Mouse (Mus musculus) hindbrain, postnatal 0 days (tissue): ENCODE results near the gene Sptssb. TPM values are rescaled to one million over a fixed set of nuclear protein-coding genes. Genes with fewer than 3 reads are reported as not detected.
A peak's percentile ranks its signal among the peaks of the same experiment; 100 is the strongest.

Source experiments
- ATAC-seq: fragments of 200-750 bp; cut with Nextera tagmentation; 2 replicates; pipeline ENCODE4 v1.8.0; 2017; ENCODE audit warnings: mild to moderate bottlenecking, moderate TSS enrichment, moderate library complexity
- DNase-seq: peaks from one replicate; pipeline ENCODE4 v3.0.0-alpha.2; 2015; ENCODE audit warnings: low spot score
- H3K27ac ChIP-seq: fragments of 300-500 bp; sonication (generic); 2 replicates; pipeline ENCODE4 v1.5.1; 2014; ENCODE audit warnings: mild to moderate bottlenecking
- H3K27me3 ChIP-seq: fragments of 300-500 bp; sonication (generic); 2 replicates; pipeline ENCODE4 v1.6.1; 2014; ENCODE audit warnings: low read length, mixed read lengths; ENCODE audit not compliant: insufficient read depth
- H3K36me3 ChIP-seq: fragments of 300-500 bp; sonication (generic); 2 replicates; pipeline ENCODE4 v1.6.1; 2014; ENCODE audit warnings: low read length, mixed read lengths; ENCODE audit not compliant: insufficient read depth
- H3K4me1 ChIP-seq: fragments of 300-500 bp; sonication (generic); 2 replicates; pipeline ENCODE4 v1.6.1; 2014; ENCODE audit warnings: antibody characterized with exemption, low read length, mixed read lengths; ENCODE audit not compliant: insufficient read depth
- H3K4me2 ChIP-seq: fragments of 300-500 bp; sonication (generic); 2 replicates; pipeline ENCODE4 v1.6.1; 2014; ENCODE audit warnings: low read depth, mild to moderate bottlenecking, low read length, moderate library complexity, mixed read lengths
- H3K4me3 ChIP-seq: fragments of 300-500 bp; sonication (generic); 2 replicates; pipeline ENCODE4 v1.5.1; 2014; ENCODE audit warnings: low read length
- H3K9ac ChIP-seq: fragments of 300-500 bp; sonication (generic); replicated peaks from 2 replicates; pipeline ENCODE4 v1.6.1; 2014; ENCODE audit warnings: mild to moderate bottlenecking, low read length, moderate library complexity, mixed read lengths
- H3K9me3 ChIP-seq: fragments of 300-500 bp; sonication (generic); 2 replicates; pipeline ENCODE4 v1.6.1; 2016; ENCODE audit warnings: low read length, mixed read lengths
- CTCF ChIP-seq: IDR thresholded peaks from 2 replicates; pipeline ENCODE4 v1.5.1; 2016; ENCODE audit warnings: antibody characterized with exemption, control low read depth, low read depth
- WGBS: fragments of 180-500 bp; shearing (Covaris S2); extraction: QIAGEN DNeasy Blood & Tissue Kit; methylation state at CpG from one replicate; pipeline ENCODE4 v1.1.7; 2014; 5-methylcytosine and 5-hydroxymethylcytosine counted together
- polyA plus RNA-seq: library from polyadenylated mRNA; unstranded; fragments of >200 nt; fragmentation: Nextera tagmentation; extraction: Ambion mirVana; gene quantifications from 2 replicates; pipeline ENCODE4 v1.2.1, GENCODE M21; 2015
- total RNA-seq: library from RNA; depleted of rRNA; stranded (reverse); fragments of >200 nt; gene quantifications from 2 replicates; pipeline ENCODE4 v1.2.3, GENCODE M21; 2014; rRNA removed

The Sptssb gene
- total RNA-seq, result 1.5 TPM in 2 replicates
- polyA plus RNA-seq, result 1.6 and 1.7 TPM in 2 replicates

DNA sequence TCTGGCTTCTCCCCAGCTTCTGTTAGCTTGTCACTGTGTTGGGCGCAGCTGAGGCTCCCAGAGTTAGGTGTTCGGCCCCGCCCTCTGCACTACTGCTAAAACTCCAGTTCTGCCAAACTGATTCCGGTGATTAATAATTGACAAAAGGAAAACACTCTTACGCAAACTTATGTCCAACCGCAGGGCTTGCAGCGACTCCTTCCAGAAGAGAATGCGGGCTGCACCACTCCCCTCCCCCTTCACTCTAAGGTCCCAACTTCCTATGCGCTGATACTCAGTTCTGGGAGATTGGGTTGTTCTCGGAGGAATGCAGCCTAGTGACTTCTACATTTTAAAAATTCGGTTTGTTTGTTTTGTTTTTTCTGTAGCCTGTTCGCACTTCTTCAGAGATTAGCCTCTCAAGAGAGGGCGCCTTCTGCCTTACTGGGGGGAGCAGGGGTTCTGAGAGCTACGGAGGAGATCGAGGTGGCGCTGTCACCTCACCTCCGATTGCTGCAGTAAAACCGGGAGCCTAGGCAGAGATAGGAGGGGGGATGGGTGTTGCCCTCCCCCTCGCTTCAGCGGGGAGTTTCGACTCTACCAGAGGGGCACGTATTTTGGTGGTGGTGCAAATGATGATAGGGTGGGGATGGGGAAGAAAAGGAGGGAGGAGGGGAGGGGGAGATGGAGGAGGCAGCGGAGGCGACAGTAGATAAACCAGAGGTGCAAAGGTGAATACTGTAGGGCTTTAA is at the start of gene Sptssb:
TSS of gene Sptssb (minus strand) at position 83 of the 731 bp plus-strand sequence.
- under 1% methylated on average over 24 of the region's 24 CpGs for WGBS
- Histone ChIP-seq H3K4me2 (peak within 1 kb of the TSS; percentile 98), H3K27me3 (no peaks in the 10 kb centered on the region), H3K36me3 (no peaks in the 10 kb centered on the region), H3K9me3 (no peaks in the 10 kb centered on the region), H3K4me3 (peak within 1 kb of the TSS; percentile 49), H3K9ac (peak within 1 kb of the TSS; percentile 52), H3K27ac (peak within 1 kb of the TSS; percentile 13; the same call in 1 of the 2 replicates), H3K4me1 (no peaks in the 10 kb centered on the region)
- ATAC-seq, result peak; percentile 46; the same call in 1 of the 2 replicates
- peak; percentile 44 for DNase-seq
- TF ChIP-seq CTCF, result peak; percentile 37; the same call in 1 of the 2 replicates

DNA sequence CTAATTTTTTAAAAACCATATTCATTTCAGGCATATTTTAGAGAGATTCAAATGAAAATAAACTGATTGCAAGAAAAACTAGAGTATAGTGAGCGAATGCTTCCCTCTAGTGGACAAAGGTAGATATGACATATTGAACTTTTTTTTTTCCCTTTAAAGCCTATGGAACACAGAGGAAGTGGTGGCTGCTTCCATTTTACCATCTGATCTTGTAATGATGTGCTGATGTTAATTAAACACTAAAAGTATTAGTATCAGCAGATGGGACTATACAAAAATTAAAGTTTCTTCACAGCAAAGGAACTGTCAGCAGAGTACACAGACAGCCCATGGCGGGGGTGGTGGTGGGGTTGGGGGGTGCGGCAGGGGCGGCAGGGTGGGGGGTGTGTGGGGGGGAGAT is 48.3 kb upstream of the Sptssb start:
- no peaks in the 10 kb centered on the region for H3K4me1 ChIP-seq
- no peak overlapping the region for H3K9ac ChIP-seq
- H3K4me2 ChIP-seq, result no peak overlapping the region
- H3K9me3 ChIP-seq, result no peaks in the 10 kb centered on the region
- DNase-seq (peak; percentile 76), ATAC-seq (peak; percentile 36; the same call in 1 of the 2 replicates)
- 63% methylated on average over 4 of the region's 4 CpGs for WGBS
- peak; percentile 77 for TF ChIP-seq CTCF
- no peak overlapping the region for H3K4me3 ChIP-seq
- H3K36me3 ChIP-seq, result no peaks in the 10 kb centered on the region
- no peaks in the 10 kb centered on the region for H3K27me3 ChIP-seq
- H3K27ac ChIP-seq, result no peak overlapping the region

DNA sequence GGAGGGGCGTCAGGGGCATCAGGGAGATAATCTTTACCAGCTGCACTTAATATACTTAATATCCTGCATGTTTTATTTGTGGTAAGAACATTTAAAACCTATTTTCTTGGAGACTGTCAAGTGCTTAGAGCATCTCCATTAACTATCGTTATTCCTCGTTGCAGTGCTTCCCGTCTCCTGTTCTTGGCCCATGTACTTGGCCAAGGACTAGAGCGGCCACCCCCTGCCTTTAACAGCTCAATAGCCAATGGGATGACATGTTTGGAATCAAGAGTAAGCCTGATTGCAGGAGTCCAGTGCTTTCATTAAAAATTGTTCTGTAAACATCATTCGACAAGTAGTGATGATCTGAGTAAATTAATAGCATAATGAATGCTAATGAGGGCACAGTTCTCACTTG is 47.8 kb upstream of the Sptssb start:
- no peak overlapping the region for H3K4me3 ChIP-seq
- H3K27ac ChIP-seq, result no peak overlapping the region
- no peak overlapping the region for H3K9ac ChIP-seq
- H3K27me3 ChIP-seq, result no peaks in the 10 kb centered on the region
- no peaks in the 10 kb centered on the region for H3K36me3 ChIP-seq
- no peak overlapping the region; the same call in 1 of the 2 replicates for H3K4me2 ChIP-seq
- no peaks in the 10 kb centered on the region for H3K4me1 ChIP-seq
- no peak for TF ChIP-seq CTCF
- DNase-seq (peak; percentile 8), ATAC-seq (peak; percentile 57)
- H3K9me3 ChIP-seq, result no peaks in the 10 kb centered on the region
- WGBS, result 45% methylated on average over 6 of the region's 6 CpGs

DNA sequence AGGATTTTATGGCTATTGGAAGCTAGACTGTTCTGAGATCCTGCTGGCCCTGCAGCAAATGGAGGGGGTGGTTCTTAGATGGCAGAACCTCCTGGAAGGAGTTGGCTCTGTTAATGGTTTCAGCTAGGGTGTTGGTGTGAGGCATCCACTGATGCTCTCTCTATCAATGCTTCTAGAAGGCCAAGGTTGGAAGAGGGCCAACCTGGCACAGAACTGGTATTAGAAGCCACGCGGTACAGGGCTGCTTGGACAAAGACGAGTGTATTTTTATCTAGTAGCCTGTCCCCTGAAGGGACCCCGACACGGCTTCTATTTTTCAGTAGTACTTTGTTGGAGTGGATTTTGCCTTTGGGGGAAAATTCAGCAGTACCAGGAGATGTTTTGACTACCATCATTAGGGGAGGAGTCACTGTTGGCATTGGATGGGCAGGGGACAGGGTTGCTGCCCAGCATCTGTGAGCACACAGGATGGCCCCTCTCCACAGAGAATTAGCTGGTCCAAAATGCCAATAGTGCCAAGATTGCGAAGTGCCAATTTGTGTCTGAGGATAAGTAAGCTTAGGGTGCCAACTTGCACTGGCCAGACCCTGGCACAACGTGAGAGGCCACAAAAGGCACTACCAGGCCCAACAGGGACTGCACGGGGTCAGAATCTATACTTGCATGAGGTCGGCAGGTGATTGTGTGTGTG is 43.2 kb upstream of the Sptssb start:
- no peak overlapping the region for H3K4me2 ChIP-seq
- 53% methylated on average over 9 of the region's 9 CpGs for WGBS
- H3K27me3 ChIP-seq, result no peaks in the 10 kb centered on the region
- no peaks in the 10 kb centered on the region for H3K36me3 ChIP-seq
- H3K9ac ChIP-seq, result no peak overlapping the region
- H3K27ac ChIP-seq, result no peak overlapping the region
- H3K4me1 ChIP-seq, result no peaks in the 10 kb centered on the region
- ATAC-seq (peak; percentile 80), DNase-seq (peak; percentile 74)
- no peak for TF ChIP-seq CTCF
- H3K4me3 ChIP-seq, result no peak overlapping the region
- no peaks in the 10 kb centered on the region for H3K9me3 ChIP-seq

DNA sequence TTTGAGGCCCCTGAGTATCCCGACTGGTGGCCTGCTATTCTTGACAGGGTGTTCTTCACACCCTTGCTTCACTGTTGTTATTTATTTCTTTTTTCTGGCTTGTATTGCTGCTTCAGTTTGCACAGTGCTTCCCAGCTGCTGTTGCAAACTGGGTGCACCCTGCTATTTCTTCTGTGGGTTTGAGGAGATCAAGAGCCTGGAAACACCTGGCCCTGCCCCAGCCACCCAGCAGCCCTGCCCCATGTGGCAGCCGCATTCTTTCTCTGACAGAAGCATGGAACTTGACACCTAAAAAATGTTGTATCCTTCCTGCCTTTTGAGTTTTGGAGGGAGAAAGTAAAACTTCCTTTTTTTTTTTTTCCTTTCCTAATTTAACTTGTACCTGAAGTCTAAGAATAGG is 42.6 kb upstream of the Sptssb start:
- no peaks in the 10 kb centered on the region for H3K36me3 ChIP-seq
- 73% methylated on average over 2 of the region's 2 CpGs for WGBS
- H3K4me1 ChIP-seq, result no peaks in the 10 kb centered on the region
- H3K4me3 ChIP-seq, result no peak overlapping the region
- H3K9me3 ChIP-seq, result no peaks in the 10 kb centered on the region
- H3K4me2 ChIP-seq, result no peak overlapping the region
- H3K9ac ChIP-seq, result no peak overlapping the region
- ATAC-seq (no peak), DNase-seq (no peak)
- no peak overlapping the region for H3K27ac ChIP-seq
- no peaks in the 10 kb centered on the region for H3K27me3 ChIP-seq
- no peak for TF ChIP-seq CTCF

DNA sequence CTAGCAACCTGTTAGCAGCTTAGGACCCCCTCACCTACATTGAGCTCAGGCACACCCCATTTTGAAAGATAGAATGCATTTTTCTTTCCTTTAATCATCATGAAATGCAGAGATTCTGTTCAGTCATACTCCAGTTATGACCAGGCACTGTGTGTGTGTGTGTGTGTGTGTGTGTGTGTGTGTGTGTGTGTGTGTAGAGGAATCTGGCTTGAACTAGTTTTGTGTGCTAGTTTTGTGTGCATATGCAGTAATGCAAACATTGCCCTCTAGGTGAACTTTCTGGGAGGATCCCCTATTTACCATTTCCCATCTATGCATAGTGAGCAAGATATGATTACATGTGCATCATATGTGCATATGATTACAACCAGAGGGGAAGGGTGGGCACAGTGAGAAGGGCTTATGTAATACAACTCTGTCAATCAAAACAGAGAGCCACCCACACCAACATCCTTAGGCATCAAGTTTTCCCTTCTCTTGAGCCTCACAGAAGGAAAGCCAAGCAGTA is 42.2 kb upstream of the Sptssb start:
- Histone ChIP-seq H3K4me2 (no peak overlapping the region), H3K27me3 (no peaks in the 10 kb centered on the region), H3K9me3 (no peaks in the 10 kb centered on the region), H3K4me3 (no peak overlapping the region), H3K9ac (no peak overlapping the region), H3K27ac (no peak overlapping the region), H3K36me3 (no peaks in the 10 kb centered on the region), H3K4me1 (no peaks in the 10 kb centered on the region)
- DNase-seq (no peak), ATAC-seq (no peak)
- peak; percentile 15; the same call in 1 of the 2 replicates for TF ChIP-seq CTCF
